Mouse (Mus musculus): ENCODE results near the gene F930015N05Rik. TPM values are rescaled to one million over a fixed set of nuclear protein-coding genes. Genes with fewer than 3 reads are reported as not detected.

The F930015N05Rik gene
- total and polyA plus RNA-seq, 3 experiments, result not detected

- no peaks in the 10 kb centered on the region for H3K4me1 ChIP-seq (ENCODE audit: control insufficient read depth in 1 of 2, insufficient read depth in 2 of 2)
- no peaks in the 10 kb centered on the region for H3K27me3 ChIP-seq (replicated peaks)
- no peak overlapping the region for H3K4me3 ChIP-seq (replicated peaks in 1 of 3; ENCODE audit: low read depth in 2 of 3, low read length in 2 of 3, poor library complexity in 1 of 3)
- no peaks in the 10 kb centered on the region for H3K79me2 ChIP-seq (replicated peaks; ENCODE audit: control insufficient read depth, extremely low read depth, insufficient read depth, poor library complexity, severe bottlenecking)
- H3K9ac ChIP-seq (ENCODE audit: insufficient read depth, low read depth), result no peak overlapping the region
- in situ Hi-C loops (cut with MboI; ENCODE audit: low pct_ligation_motif_present, low pct_unique_long_range_greater_than_20kb, low sequenced_read_pairs) (loop anchor here (10.0 to 25.0 kb wide), 2 partner anchors 512 to 1025 kb away; partner anchors contain the start of gene Hs3st3b1), dilution Hi-C loops (cut with MboI; ENCODE audit: extremely low pct_ligation_motif_present, extremely low pct_unique_long_range_greater_than_20kb, low sequenced_read_pairs) (no loop called here)
- H3K9me3 ChIP-seq (replicated peaks; ENCODE audit: low read length), result peaks cover 14% of the 10 kb centered on the region
- no peaks in the 10 kb centered on the region for H3K36me3 ChIP-seq (replicated peaks in 1 of 2; ENCODE audit: control insufficient read depth in 1 of 2, insufficient read depth in 1 of 2, low read length in 1 of 2)
- H3K4me2 ChIP-seq (ENCODE audit: insufficient read depth, low read depth, poor library complexity, severe bottlenecking), result no peak overlapping the region
- TF ChIP-seq GABPA (IDR thresholded peaks at IDR 0.05; ENCODE audit: insufficient replicate concordance, low read depth, low read length), result no peak
- TF ChIP-seq ZC3H11A (IDR thresholded peaks at IDR 0.05; ENCODE audit: low read depth, low read length), result no peak
- TF ChIP-seq MAZ (IDR thresholded peaks at IDR 0.05; ENCODE audit: low read depth, low read length), result no peak
- TF ChIP-seq ETS1 (conservative IDR thresholded peaks at IDR 0.05; ENCODE audit: low read depth, low read length), result no peak
- TF ChIP-seq POLR2A (IDR thresholded peaks at IDR 0.05; ENCODE audit: low read depth, low read length), result no peak
- TF ChIP-seq CHD1 (IDR thresholded peaks at IDR 0.05; ENCODE audit: low read depth, low read length), result no peak
- TF ChIP-seq USF2 (conservative IDR thresholded peaks at IDR 0.05; ENCODE audit: low read depth, low read length), result no peak
- TF ChIP-seq JUND (conservative IDR thresholded peaks at IDR 0.05; ENCODE audit: low read depth, low read length), result no peak
- no peak for TF ChIP-seq JUN (IDR thresholded peaks at IDR 0.05; ENCODE audit: insufficient read depth, low read depth, low read length)
- no peak for TF ChIP-seq E2F4 (IDR thresholded peaks at IDR 0.05; ENCODE audit: insufficient replicate concordance, low read depth, low read length)
- no peak for TF ChIP-seq ZNF384 (IDR thresholded peaks at IDR 0.05; ENCODE audit: low read depth, low read length)
- no peak for TF ChIP-seq PAX5 (IDR thresholded peaks at IDR 0.05; ENCODE audit: low read length)
- no peak for TF ChIP-seq MXI1 (IDR thresholded peaks at IDR 0.05; ENCODE audit: low read depth, low read length)
- TF ChIP-seq ZKSCAN1 (IDR thresholded peaks at IDR 0.05; ENCODE audit: borderline replicate concordance, low read depth, low read length), result no peak
- no peak for TF ChIP-seq HCFC1 (IDR thresholded peaks at IDR 0.05; ENCODE audit: low read depth, low read length)
- no peak for TF ChIP-seq ELF1 (IDR thresholded peaks at IDR 0.05; ENCODE audit: low read depth, low read length)
- no peak for TF ChIP-seq NELFE (IDR thresholded peaks at IDR 0.05; ENCODE audit: low read depth, low read length)
- DNase-seq (ENCODE audit: extremely low read depth), result no peak
- H3K27ac ChIP-seq (ENCODE audit: insufficient read depth, low read depth), result no peak overlapping the region
Observed at GRCm38 (mm10) chr11:64436791-64437298, 392 bp upstream of the F930015N05Rik start.

- Histone ChIP-seq H3K4me3 (replicated peaks in 1 of 3; ENCODE audit: low read depth in 2 of 3, low read length in 2 of 3, poor library complexity in 1 of 3) (no peak overlapping the region), H3K27ac (ENCODE audit: insufficient read depth, low read depth) (no peak overlapping the region), H3K79me2 (replicated peaks; ENCODE audit: control insufficient read depth, extremely low read depth, insufficient read depth, poor library complexity, severe bottlenecking) (no peaks in the 10 kb centered on the region), H3K4me2 (ENCODE audit: insufficient read depth, low read depth, poor library complexity, severe bottlenecking) (no peak overlapping the region), H3K9me3 (replicated peaks; ENCODE audit: low read length) (peaks cover 14% of the 10 kb centered on the region), H3K4me1 (ENCODE audit: control insufficient read depth in 1 of 2, insufficient read depth in 2 of 2) (no peaks in the 10 kb centered on the region), H3K36me3 (replicated peaks in 1 of 2; ENCODE audit: control insufficient read depth in 1 of 2, insufficient read depth in 1 of 2, low read length in 1 of 2) (no peaks in the 10 kb centered on the region), H3K27me3 (replicated peaks) (no peaks in the 10 kb centered on the region), H3K9ac (ENCODE audit: insufficient read depth, low read depth) (no peak overlapping the region)
- in situ Hi-C loops (cut with MboI; ENCODE audit: low pct_ligation_motif_present, low pct_unique_long_range_greater_than_20kb, low sequenced_read_pairs), result loop anchor here (10.0 to 25.0 kb wide), 2 partner anchors 511 to 1023 kb away; partner anchors contain the start of gene Hs3st3b1
- DNase-seq (ENCODE audit: extremely low read depth), result no peak
- no peak for TF ChIP-seq MYC (IDR thresholded peaks at IDR 0.05; ENCODE audit: low read depth, low read length)
- TF ChIP-seq MAX (IDR thresholded peaks at IDR 0.05; ENCODE audit: low read length), result no peak
- no peak for TF ChIP-seq RCOR1 (conservative IDR thresholded peaks at IDR 0.05; ENCODE audit: low read depth, low read length)
- no peak for TF ChIP-seq ZNF384 (IDR thresholded peaks at IDR 0.05; ENCODE audit: low read depth, low read length)
- TF ChIP-seq GABPA (IDR thresholded peaks at IDR 0.05; ENCODE audit: insufficient replicate concordance, low read depth, low read length), result no peak
- TF ChIP-seq JUND (conservative IDR thresholded peaks at IDR 0.05; ENCODE audit: low read depth, low read length), result no peak
- no peak for TF ChIP-seq USF2 (conservative IDR thresholded peaks at IDR 0.05; ENCODE audit: low read depth, low read length)
- no peak for TF ChIP-seq MAFK (IDR thresholded peaks at IDR 0.05; ENCODE audit: insufficient replicate concordance, low read length)
- no peak for TF ChIP-seq ELF1 (IDR thresholded peaks at IDR 0.05; ENCODE audit: low read depth, low read length)
- TF ChIP-seq CHD1 (IDR thresholded peaks at IDR 0.05; ENCODE audit: low read depth, low read length), result no peak
- no peak for TF ChIP-seq E2F4 (IDR thresholded peaks at IDR 0.05; ENCODE audit: insufficient replicate concordance, low read depth, low read length)
- dilution Hi-C loops (cut with MboI; ENCODE audit: extremely low pct_ligation_motif_present, extremely low pct_unique_long_range_greater_than_20kb, low sequenced_read_pairs), result no loop called here
Observed at GRCm38 (mm10) chr11:64435546-64436411, 674 bp downstream of the F930015N05Rik start.

All from CH12.LX (cell line).